Mouse (Mus musculus): ENCODE measurements around the gene E130208F15Rik.

E130208F15Rik gene

GRCm38 (mm10) chr7:30321539-30322284 lies at the start of gene E130208F15Rik:
E130208F15Rik (plus strand) TSS chr7:30321740.
- DNase-seq: peak; percentile 74

- DNase-seq: no peak
Measured at GRCm38 (mm10) chr7:30274383-30274782, 47.2 kb upstream of the E130208F15Rik start.

DNA sequence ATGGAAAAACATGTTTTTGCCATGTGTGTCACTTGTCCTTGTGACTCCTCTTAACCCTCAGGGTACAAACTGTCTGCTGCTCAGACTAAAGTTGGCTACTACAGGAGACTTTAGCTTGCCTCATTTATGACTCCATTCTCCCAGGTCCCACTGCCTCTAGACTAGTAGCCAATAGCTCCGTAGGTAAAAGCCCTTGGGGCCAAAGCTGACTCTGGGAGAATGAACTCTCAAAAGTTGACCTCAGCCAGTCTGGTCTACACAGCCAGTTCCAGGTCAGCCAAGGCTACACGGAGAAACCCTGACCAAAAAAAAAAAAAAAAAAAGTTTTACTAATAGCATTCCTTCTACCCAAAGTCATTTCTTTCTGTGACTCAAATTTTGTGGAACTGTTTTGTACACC lies 42.6 kb upstream of the E130208F15Rik start:
- DNase-seq: no peak

- DNase-seq: no peak
Measured at GRCm38 (mm10) chr7:30279536-30279935, 42.0 kb upstream of the E130208F15Rik start.

DNA sequence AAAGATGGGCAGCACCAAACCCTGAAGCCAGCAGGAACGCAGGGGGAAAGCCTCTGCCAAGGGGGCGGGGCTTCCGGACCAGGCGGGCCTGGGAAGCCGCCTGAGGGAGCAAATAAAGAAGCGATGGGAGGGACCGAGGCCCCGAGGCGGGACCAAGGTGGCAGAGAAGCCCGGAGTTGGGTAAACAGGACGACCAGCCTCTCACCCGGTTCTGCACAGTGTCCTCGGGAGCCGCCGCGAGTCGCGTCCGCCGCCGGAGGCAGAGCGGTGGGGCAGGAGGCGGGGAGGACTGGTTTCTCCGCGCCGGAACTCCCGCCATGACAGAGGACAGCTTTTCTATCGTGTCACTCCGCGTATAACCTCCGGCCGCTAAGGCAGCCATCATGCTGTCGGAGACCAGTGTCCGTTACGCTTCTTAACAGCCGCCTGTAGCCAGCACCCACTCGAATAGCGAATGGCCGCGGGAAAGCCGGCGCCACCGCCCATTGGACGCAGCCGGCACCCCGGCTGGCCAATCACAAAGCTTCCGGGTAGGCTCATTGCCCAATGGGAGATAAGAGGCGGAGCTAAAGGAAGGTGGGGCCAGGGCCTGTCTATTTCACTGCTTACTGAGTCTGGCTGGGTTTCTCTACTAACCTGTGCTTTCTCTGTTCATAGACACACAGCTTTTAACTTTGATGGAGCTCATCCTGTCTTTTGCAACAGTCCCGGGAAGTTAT lies 41.4 kb upstream of the E130208F15Rik start, which contains the start of the genes Thap8 and Wdr62:
Gene Thap8 (plus strand): TSS at position 144 of the 719 bp plus-strand sequence.
Gene Wdr62 (minus strand): TSS at position 469 of the 719 bp plus-strand sequence.
- DNase-seq: peak; percentile 90

GRCm38 (mm10) chr7:30280670-30281138 lies 40.8 kb upstream of the E130208F15Rik start:
- peak; percentile 74 for DNase-seq

DNA sequence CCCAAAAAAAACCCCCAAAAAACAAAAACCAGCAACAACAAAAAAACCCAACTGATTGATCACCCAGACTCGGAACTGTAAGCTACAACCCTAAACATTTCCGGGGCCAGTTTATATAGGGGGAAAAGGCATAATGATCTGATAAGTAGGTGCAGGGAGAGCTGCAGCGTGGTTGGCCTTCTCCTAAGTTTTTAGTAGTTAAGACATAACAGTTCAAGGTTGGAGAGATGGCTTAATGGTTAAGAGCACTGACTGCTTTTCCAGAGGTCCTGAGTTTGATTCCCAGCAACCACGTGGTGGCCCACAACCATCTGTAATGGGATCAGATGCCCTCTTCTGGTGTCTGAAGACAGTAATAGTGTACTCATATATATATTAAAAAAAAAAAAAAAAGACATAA lies 40.0 kb upstream of the E130208F15Rik start:
- no peak for DNase-seq

GRCm38 (mm10) chr7:30282740-30283139 lies 38.8 kb upstream of the E130208F15Rik start:
- no peak for DNase-seq

DNA sequence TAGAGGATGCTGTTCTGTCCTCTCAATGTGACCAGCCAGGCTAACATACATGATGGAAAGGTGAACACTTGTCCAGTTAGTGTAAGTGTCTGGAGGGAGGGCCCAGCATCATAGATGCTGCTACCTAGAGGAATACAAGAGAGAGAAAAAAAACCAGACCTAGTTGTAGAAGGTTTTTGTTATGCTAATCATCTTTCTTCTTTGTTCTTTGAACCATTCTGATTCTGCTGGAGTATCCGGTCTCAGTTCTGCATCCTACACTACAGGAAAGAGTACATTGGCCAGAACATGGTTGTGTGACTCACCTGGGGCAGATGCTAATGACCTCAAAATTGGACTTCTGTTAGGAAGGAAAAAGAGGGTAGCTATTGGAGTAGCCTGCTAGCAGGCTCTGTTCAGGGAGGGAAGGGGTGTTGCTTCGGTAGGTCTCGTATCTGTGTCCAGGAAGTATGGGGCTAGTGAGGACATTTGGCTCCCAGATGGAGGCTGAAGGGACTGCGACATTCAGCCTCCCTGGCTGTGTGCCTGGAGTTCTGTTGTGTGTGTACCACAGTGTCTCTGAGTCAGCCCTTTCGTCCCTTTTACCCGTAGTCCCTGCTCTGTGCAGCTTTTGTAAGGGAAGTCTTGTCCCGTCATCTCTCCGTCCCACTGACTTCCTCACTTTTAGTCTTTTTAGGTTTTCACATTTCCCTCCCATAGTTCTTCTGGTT lies 34.7 kb upstream of the E130208F15Rik start:
- no peak for DNase-seq

DNA sequence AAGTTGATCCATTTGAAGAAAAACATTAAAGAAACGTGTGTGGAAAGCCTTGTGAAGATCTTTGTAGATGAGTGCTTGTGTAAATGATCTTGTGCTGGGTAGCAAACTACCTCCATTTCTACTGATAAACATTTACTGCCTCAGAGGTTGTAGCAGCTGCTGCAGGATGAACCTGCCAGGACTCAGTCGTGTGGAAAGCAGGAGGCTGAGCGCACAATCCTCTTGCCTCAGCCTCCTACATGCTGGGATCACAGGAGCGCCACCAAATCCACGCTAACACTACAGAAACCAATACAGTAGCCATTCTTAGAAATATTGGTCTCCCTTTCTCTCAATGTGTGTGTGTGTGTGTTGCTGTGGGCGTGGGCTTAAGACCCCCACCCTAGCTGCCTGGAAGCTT lies 33.5 kb upstream of the E130208F15Rik start:
- no peak for DNase-seq

DNA sequence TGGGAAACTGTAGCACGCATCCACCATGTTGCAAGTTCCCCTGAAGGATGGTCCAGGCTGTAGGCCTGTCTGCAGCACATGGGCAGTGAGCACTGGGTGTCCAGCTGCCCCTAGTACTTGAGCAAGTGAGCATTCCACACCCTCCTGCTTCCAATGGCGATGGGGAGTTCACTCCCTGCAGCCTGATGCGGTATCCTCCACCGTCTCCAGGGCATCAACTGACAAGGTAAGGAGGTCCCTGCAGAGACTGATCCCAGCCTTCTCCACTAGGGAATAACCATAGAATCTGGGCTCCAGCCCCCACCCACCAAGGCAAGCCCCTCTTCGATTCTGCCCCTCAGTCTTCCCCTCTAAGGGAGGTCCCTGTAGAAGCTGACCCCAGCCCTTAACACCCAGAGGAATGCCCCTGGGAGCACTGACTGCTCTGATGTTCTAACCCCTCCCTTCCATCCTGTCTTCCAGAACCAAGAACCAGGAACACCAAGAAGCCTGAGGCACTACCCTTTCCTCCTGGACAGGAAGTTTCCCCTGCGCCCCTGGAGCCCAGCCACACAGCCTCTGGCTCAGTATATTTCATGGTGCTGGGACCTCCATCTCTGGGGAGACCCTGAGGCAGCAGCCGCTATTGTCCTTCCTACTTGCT lies 32.3 kb upstream of the E130208F15Rik start:
- no peak for DNase-seq

- DNase-seq: no peak
Measured at GRCm38 (mm10) chr7:30289714-30290399, 31.7 kb upstream of the E130208F15Rik start.

DNA sequence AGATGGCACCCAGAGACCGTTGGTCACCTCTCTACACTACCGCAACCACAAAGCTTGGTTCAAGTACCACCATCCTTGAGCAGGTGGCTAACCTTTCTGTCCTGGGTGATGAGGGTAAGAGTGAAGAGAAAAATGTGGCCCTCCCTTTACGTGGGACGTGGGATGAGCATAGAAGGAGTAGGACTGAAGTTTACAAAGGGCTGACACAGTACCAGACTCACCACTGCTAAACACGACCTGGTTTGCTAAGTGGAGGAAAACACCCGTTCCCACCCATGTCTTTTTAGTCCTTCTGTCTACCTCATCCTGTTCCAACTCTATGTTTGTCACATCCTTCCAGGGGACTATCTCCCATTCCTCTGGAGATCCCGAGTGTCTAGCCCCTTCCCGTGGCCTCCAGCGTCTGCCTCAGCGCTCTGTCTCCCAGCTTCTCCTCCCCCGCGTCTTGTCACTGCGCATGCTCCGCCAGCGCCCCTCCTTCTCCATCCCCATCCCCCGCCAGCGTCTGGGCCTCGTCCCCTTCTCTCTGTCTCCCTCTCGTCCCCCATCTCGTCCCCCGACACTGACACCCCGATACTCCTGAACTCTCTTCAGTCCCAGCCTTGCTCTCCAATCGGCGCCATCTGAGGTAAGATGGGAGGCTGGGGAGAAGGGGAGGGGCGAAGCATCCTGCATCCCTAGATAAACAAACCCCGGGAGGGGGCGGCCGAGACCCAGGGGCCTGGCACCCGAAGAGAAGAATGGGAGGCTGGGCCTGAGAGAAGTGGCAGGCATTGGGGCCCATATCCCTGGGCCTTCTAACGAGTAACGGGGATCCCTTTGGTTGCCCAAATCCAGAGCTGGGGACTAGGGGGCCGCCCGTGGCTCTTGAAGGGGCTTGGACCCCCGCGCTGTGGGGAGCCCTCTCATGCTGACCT lies 30.1 kb upstream of the E130208F15Rik start, which contains the start of gene Clip3:
Gene Clip3 (plus strand): TSS at position 514 of the 917 bp plus-strand sequence.
- peak; percentile 40 for DNase-seq

DNA sequence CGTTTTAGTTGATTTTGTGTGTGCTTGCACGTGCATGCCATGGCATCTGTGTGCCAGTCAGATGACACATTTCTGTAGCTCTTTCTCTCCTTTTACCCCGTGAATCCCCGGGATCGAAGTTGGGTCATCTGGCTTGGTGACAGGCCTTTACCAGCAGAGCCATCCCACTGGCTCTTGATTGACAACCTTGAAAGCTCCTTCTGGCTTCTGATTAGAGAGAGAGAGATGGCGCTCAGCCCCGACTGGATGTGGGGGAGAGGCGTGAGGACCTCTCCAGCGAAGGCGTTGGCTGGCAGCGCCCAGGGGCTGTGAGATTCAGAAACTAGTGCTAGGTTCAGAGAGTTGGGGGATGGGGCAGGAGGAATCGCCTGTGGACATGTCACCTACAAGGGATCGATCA lies 27.7 kb upstream of the E130208F15Rik start:
- DNase-seq: no peak

GRCm38 (mm10) chr7:30294296-30294695 lies 27.2 kb upstream of the E130208F15Rik start:
- no peak for DNase-seq

DNA sequence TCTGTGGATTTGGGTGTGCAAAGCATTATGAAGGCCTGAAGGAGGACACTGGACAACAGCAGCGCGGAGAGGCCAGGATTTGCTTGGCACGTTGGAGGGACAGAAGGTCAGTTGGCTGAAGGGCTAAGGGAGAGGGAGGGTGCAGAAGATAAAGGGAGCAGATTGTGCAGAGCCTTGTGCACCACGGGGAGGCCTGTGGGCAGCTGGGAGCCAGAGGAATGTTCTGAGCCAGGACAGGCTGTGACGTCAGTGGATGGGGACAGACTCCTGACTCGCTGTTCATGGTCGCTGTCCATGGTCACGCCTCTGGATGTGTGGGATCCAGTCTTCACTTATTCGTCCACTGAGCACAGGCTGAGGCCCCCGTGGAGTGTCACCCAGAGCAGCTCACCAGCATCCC lies 26.4 kb upstream of the E130208F15Rik start:
- DNase-seq: no peak

DNA sequence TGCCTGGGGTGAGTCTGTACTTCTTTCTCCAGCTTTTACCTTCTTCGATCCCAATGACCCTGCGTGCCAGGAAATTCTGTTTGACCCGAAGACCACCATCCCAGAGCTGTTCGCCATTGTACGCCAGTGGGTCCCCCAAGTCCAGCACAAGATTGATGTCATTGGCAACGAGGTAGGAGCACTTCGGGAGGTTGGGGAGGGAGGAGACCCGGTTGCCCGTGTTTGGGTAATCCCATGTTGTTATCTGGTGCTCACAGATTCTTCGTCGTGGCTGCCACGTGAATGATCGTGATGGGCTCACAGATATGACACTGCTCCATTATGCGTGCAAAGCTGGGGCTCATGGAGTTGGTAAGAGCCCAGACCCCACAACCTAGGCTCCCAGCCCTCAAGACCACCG lies 24.7 kb upstream of the E130208F15Rik start:
- DNase-seq: no peak

DNA sequence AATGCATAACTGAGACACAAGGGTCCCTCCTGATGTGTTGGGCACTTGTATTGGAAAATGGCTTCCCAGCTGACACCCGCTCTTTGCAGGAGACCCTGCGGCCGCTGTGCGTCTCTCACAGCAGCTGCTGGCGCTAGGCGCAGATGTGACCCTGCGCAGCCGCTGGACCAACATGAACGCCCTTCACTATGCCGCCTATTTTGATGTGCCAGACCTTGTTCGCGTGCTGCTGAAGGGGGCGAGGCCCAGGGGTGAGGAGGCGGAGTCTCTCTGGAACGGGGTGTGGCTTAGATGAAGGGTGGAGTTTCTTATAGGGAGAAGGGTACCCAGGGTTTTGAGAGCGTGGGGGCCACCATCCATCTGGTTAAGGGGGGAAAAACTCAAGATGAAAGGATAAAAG lies 24.3 kb upstream of the E130208F15Rik start:
- DNase-seq: no peak

- peak; percentile 51 for DNase-seq
Measured at GRCm38 (mm10) chr7:30300914-30301313, 20.6 kb upstream of the E130208F15Rik start.

- peak; percentile 16 for DNase-seq
Measured at GRCm38 (mm10) chr7:30306083-30306779, 15.3 kb upstream of the E130208F15Rik start.

Measured in thymus, postnatal 25 days (tissue).